Mouse (Mus musculus): ENCODE measurements around the gene Inhbc. TPM values are rescaled to one million over a fixed set of nuclear protein-coding genes. Genes with fewer than 3 reads are reported as not detected.

Gene Inhbc
- polyA plus RNA-seq, 1 experiment from 2014 or later, result not detected

DNA sequence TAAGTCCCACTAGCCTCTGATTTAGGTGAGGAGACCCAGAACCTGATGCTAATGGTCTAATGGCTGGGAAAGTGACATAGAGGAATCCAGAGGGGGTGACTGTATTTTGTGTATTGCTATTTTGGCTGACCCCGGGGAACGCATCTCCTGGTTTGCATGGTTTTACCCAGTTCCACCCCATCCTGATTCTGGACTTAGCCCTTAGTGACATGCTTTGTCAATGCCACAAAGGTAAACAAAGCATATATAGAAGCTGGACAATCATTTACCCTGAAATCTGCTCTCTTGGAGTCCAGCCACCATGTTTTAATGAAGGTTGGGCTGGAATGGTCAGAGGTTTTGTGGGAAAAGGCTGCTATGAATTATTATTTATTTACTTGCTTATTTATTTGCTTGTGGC is 2.0 kb downstream of the Inhbc start:
- 44% methylated on average over 2 of the region's 2 CpGs for WGBS
- TF ChIP-seq CTCF (IDR thresholded peaks at IDR 0.05; ENCODE audit: low read depth), result no peak
- ATAC-seq (ENCODE audit: insufficient read depth) (no peak), DNase-seq (peak; percentile 14)
- Histone ChIP-seq H3K27ac (ENCODE audit: low read depth) (no peak overlapping the region), H3K9ac (no peak overlapping the region), H3K4me3 (ENCODE audit: low read depth, low read length) (no peak overlapping the region), H3K36me3 (ENCODE audit: insufficient read depth) (no peaks in the 10 kb centered on the region), H3K9me3 (ENCODE audit: low read depth, low read length) (no peaks in the 10 kb centered on the region), H3K4me2 (no peak overlapping the region), H3K4me1 (ENCODE audit: insufficient read depth) (no peaks in the 10 kb centered on the region), H3K27me3 (ENCODE audit: insufficient read depth, low read length) (no peaks in the 10 kb centered on the region)

DNA sequence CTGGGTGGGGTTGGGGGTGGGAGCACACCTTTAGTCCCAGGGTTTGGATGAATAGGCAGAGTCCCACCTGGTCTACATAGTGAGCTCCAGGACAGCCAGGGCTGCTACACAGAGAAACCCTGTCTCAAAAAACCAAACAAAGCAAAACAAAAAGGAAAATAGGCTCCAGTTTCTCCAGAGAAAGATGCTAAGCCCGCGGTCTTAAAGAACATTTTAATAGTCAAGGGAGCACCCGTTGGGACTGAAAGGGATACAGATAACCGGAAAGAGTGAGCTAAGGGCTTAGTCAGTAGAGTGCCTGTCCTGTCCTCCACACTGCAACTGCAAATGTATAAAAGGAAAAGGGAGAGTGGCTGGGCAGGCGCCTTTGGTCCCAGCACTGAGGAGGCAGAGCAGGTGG is 3.1 kb downstream of the Inhbc start:
- no peaks in the 10 kb centered on the region for H3K4me1 ChIP-seq (ENCODE audit: insufficient read depth)
- no peak for DNase-seq
- no peaks in the 10 kb centered on the region for H3K36me3 ChIP-seq (ENCODE audit: insufficient read depth)
- no peak overlapping the region for H3K9ac ChIP-seq
- TF ChIP-seq CTCF (IDR thresholded peaks at IDR 0.05; ENCODE audit: low read depth), result no peak
- no peak overlapping the region for H3K4me3 ChIP-seq (ENCODE audit: low read depth, low read length)
- H3K27me3 ChIP-seq (ENCODE audit: insufficient read depth, low read length), result no peaks in the 10 kb centered on the region
- 75% methylated on average over 5 of the region's 5 CpGs for WGBS
- no peak overlapping the region for H3K27ac ChIP-seq (ENCODE audit: low read depth)
- ATAC-seq (ENCODE audit: insufficient read depth), result no peak
- H3K9me3 ChIP-seq (ENCODE audit: low read depth, low read length), result no peaks in the 10 kb centered on the region
- H3K4me2 ChIP-seq, result no peak overlapping the region

DNA sequence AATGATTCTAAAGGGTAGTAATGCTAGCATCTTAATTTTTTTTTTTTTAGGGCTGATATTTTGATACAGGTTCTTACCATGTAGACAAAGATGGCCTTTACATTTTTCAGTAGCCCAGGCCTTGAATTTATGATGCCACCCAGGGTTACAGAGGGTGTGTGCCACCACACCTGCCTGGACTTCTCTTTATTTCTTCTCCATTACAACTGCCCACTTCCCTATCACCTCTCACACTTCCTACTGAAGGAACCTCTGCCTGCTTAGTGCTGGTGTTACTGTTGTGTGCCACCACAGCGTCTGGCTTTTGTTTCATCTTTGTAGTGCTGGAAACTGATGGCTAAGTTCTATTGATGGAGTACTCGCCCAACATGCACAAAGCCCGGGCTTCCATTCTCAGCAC is 9.5 kb downstream of the Inhbc start:
- no peak for ATAC-seq (ENCODE audit: insufficient read depth)
- no peaks in the 10 kb centered on the region for H3K9me3 ChIP-seq (ENCODE audit: low read depth, low read length)
- H3K4me3 ChIP-seq (ENCODE audit: low read depth, low read length), result no peak overlapping the region
- H3K4me1 ChIP-seq (ENCODE audit: insufficient read depth), result no peaks in the 10 kb centered on the region
- H3K27ac ChIP-seq (ENCODE audit: low read depth), result no peak overlapping the region
- H3K9ac ChIP-seq, result no peak overlapping the region
- no peaks in the 10 kb centered on the region for H3K27me3 ChIP-seq (ENCODE audit: insufficient read depth, low read length)
- no peak overlapping the region for H3K4me2 ChIP-seq
- no peak for DNase-seq
- TF ChIP-seq CTCF (IDR thresholded peaks at IDR 0.05; ENCODE audit: low read depth), result no peak
- 84% methylated on average over 3 of the region's 3 CpGs for WGBS
- H3K36me3 ChIP-seq (ENCODE audit: insufficient read depth), result no peaks in the 10 kb centered on the region

DNA sequence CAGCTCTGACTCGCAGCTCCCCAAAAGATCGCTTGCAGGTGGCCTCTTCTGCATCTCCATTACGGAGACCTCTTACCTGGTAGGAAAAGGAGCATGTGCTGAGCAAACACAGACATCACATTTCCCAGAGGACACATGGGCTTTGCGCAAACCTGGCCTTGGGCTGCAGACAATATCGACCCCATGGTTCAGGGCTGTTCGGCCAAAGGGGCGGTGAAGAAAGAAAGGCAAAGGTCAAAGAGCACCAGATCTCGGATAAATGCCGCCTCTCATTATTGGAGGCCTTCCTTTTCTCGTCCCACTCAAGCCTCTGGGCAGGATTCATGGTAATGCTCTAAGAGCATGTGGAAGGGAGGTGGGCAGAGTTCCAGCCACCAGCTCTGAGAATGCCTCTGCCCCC is 14.9 kb downstream of the Inhbc start:
- Histone ChIP-seq H3K9me3 (ENCODE audit: low read depth, low read length) (no peaks in the 10 kb centered on the region), H3K9ac (no peak overlapping the region), H3K4me3 (ENCODE audit: low read depth, low read length) (no peak overlapping the region), H3K36me3 (ENCODE audit: insufficient read depth) (no peaks in the 10 kb centered on the region), H3K27ac (ENCODE audit: low read depth) (no peak overlapping the region), H3K4me2 (no peak overlapping the region), H3K27me3 (ENCODE audit: insufficient read depth, low read length) (no peaks in the 10 kb centered on the region), H3K4me1 (ENCODE audit: insufficient read depth) (no peaks in the 10 kb centered on the region)
- ATAC-seq (ENCODE audit: insufficient read depth) (no peak), DNase-seq (no peak)
- WGBS, result 60% methylated on average over 10 of the region's 10 CpGs
- no peak for TF ChIP-seq CTCF (IDR thresholded peaks at IDR 0.05; ENCODE audit: low read depth)

DNA sequence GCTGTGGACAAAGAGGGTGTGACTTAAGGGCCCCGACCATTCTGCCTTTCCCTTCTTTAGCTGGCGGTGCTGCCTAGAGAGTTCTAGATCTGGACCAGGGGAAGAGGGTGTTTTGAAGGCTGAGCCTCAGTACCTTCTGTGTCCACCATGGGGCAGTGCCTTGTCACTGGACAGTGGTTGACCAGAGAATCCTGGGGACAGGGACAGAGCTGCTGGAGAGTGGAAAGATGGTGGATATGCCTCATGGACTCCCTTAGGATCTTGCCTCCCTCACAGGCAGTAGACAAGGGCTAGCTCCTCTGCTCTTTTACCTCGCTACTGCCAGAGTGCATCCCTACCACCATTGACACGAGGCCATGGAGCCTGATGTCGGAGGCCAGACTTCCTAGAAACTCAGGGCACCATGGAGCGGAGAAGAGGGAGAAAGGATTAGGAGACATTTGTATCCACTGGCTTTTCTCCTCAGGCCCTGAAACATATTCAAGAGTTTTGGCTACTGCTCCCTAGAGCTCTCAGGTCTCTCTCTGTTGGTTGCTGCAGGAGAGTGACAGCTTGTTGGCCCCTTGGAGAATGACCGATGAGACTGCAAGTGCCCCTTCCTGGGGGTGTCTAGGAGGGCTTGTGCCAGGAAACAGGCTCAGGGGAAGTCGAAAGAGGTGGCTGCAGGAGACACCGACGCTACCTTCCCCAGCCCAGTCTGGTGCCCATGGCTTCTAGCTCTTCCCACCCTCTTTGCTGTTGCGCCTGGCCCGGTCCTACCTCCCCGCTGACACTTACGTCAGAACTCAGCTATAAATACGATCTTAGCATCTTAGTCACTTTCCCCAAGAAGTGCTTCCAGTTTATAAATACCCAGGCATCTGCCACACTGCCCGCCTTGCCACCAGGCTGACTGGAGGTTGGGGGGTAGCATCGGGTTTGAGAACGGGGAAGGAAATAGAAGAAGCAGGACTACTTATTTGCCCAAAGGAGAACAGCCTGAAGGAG is 16.0 kb downstream of the Inhbc start, which contains the start of gene Inhbe:
Gene Inhbe, minus strand, starts transcription at position 503 of the 987 bp plus-strand sequence.
- H3K4me1 ChIP-seq (ENCODE audit: insufficient read depth), result no peaks in the 10 kb centered on the region
- H3K27ac ChIP-seq (ENCODE audit: low read depth), result no peak within 1 kb of the TSS
- H3K36me3 ChIP-seq (ENCODE audit: insufficient read depth), result no peaks in the 10 kb centered on the region
- DNase-seq, result peak; percentile 24
- no peak for ATAC-seq (ENCODE audit: insufficient read depth)
- H3K9ac ChIP-seq, result no peak within 1 kb of the TSS
- TF ChIP-seq CTCF (IDR thresholded peaks at IDR 0.05; ENCODE audit: low read depth), result peak; percentile 57
- 74% methylated on average over 18 of the region's 18 CpGs for WGBS
- no peak within 1 kb of the TSS for H3K4me3 ChIP-seq (ENCODE audit: low read depth, low read length)
- H3K27me3 ChIP-seq (ENCODE audit: insufficient read depth, low read length), result no peaks in the 10 kb centered on the region
- no peak within 1 kb of the TSS for H3K4me2 ChIP-seq
- no peaks in the 10 kb centered on the region for H3K9me3 ChIP-seq (ENCODE audit: low read depth, low read length)

DNA sequence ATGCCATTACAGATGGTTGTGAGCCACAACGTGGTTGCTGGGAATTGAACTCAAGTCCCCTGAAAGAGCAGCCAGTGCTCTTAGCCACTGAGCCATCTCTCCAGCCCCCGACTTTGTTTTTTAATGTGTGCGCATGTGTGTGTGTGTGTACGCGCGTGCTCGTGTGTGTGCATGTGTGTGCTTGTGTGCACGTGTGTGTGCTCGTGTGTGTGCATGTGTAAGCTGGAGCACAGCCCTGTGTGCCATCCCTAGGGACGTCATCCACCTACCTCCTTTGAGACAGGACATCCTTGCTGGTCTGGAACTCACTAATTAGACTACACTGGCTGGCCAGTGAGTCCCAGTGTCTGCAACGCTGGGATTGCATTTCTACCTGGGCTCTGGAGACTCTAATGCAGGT is 17.5 kb downstream of the Inhbc start:
- no peak overlapping the region for H3K27ac ChIP-seq (ENCODE audit: low read depth)
- 90% methylated on average over 11 of the region's 11 CpGs for WGBS
- no peak for TF ChIP-seq CTCF (IDR thresholded peaks at IDR 0.05; ENCODE audit: low read depth)
- H3K9me3 ChIP-seq (ENCODE audit: low read depth, low read length), result no peaks in the 10 kb centered on the region
- no peaks in the 10 kb centered on the region for H3K4me1 ChIP-seq (ENCODE audit: insufficient read depth)
- H3K36me3 ChIP-seq (ENCODE audit: insufficient read depth), result no peaks in the 10 kb centered on the region
- no peak overlapping the region for H3K9ac ChIP-seq
- H3K27me3 ChIP-seq (ENCODE audit: insufficient read depth, low read length), result no peaks in the 10 kb centered on the region
- no peak for DNase-seq
- H3K4me3 ChIP-seq (ENCODE audit: low read depth, low read length), result no peak overlapping the region
- ATAC-seq (ENCODE audit: insufficient read depth), result no peak
- no peak overlapping the region for H3K4me2 ChIP-seq

DNA sequence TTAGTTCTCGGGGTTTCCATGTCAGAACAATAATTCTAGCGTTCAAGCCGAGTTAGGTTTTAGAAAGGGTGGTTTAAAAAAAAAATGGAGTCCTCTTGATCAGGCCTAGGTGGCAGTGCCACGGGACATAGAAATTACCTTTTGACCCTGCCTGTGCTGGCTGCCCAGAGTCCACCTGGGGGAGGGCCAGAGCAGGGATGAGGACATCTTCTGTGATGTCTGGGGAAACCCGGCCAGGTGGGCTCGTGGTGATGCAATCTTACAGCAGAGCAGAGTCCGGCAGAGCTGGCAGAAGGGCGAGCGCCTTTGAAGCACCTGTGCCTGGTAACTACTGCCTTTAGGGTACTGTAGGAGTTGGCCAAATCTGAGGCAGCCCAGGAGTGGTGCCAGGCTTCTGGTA is 18.0 kb downstream of the Inhbc start:
- no peak overlapping the region for H3K9ac ChIP-seq
- DNase-seq (no peak), ATAC-seq (ENCODE audit: insufficient read depth) (no peak)
- no peaks in the 10 kb centered on the region for H3K9me3 ChIP-seq (ENCODE audit: low read depth, low read length)
- no peak overlapping the region for H3K27ac ChIP-seq (ENCODE audit: low read depth)
- no peak overlapping the region for H3K4me2 ChIP-seq
- no peak for TF ChIP-seq CTCF (IDR thresholded peaks at IDR 0.05; ENCODE audit: low read depth)
- H3K36me3 ChIP-seq (ENCODE audit: insufficient read depth), result no peaks in the 10 kb centered on the region
- no peak overlapping the region for H3K4me3 ChIP-seq (ENCODE audit: low read depth, low read length)
- 82% methylated on average over 9 of the region's 9 CpGs for WGBS
- no peaks in the 10 kb centered on the region for H3K27me3 ChIP-seq (ENCODE audit: insufficient read depth, low read length)
- H3K4me1 ChIP-seq (ENCODE audit: insufficient read depth), result no peaks in the 10 kb centered on the region
